In the genomic region with DNA sequence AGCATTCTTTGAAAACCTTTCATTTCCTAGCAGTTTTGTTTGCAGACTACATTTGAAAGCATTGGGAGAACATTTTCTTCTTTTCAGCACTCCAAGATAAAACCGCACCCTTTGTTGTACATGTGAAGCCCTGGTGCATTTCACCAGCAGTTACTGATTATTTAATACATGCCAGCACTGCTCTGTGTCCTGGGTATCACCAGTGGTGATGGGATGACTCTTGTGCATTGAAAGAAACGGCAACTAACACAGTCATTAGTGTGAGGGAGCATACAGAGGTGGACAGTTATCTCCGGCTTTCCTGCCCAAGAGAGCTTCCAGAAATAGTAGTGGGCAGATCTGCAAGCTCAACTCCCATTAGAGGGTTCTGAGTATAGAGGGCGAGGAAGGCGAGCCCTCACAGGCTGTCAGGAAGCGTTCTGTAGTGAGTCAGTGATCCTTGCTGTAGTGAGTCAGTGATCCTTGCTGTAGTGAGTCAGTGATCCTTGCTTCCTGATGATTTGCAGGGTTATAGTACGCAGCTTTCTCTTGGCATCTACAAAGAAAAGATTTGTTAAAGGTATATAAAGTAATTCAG, we compare ENCODE assay signal across 13 mouse cellular contexts. TPM values are rescaled to one million over a fixed set of nuclear protein-coding genes. Genes with fewer than 3 reads are reported as not detected.
DNase-seq lines count a peak whose midpoint lies in the region; ATAC-seq and TF ChIP-seq lines count a peak whose summit lies in the region.
"Had no signal": no experiment of that assay in that cellular context is flagged by ENCODE, and none has a peak within 500 bp of the region (broad histone marks: within the 10 kb centered on the region; RNA-seq: fewer than 3 reads in every experiment).

No protein-coding gene starts in this region.

- peak; percentile 84; the same call in 1 of the 2 replicates for ATAC-seq in heart, embryonic 15.5 days (replicated peaks; ENCODE audit: insufficient number of reproducible peaks, insufficient read depth, low FRiP score, low read depth)
- no peak for ATAC-seq in forebrain, embryonic 14.5 days
- ATAC-seq in intestine, postnatal 0 days: no peak
- ATAC-seq: midbrain, embryonic 13.5 days had no signal

- 36% methylated on average over 7 of the region's 7 CpGs for WGBS in heart, embryonic 15.5 days
- WGBS in forebrain, embryonic 14.5 days: 95% methylated on average over 7 of the region's 7 CpGs
- WGBS in intestine, postnatal 0 days: 86% methylated on average over 7 of the region's 7 CpGs

- H3K4me1 ChIP-seq in heart, embryonic 15.5 days (replicated peaks): peaks cover 20% of the 10 kb centered on the region
- H3K4me1 ChIP-seq in forebrain, embryonic 14.5 days (ENCODE audit: control insufficient read depth, insufficient read depth, low read length): peaks cover 8% of the 10 kb centered on the region
- H3K4me1 ChIP-seq in intestine, postnatal 0 days (replicated peaks; ENCODE audit: control insufficient read depth, insufficient read depth, low read length): no peaks in the 10 kb centered on the region

- no peak for TF ChIP-seq CTCF in intestine, postnatal 0 days (IDR thresholded peaks at IDR 0.05; ENCODE audit: low read depth)

- DNase-seq in heart, adult 11 months: peak; percentile 93
- no peak for DNase-seq in heart, postnatal 25 days (ENCODE audit: low spot score)
- peak; percentile 50 for DNase-seq in 3134 (ENCODE audit: extremely low read depth, insufficient read length, low spot score)
- DNase-seq in adrenal gland, postnatal 36 days: peak; percentile 48 to 61
- no peak for DNase-seq in ovary, postnatal 36 days (ENCODE audit: low spot score)
- DNase-seq in forebrain, embryonic 14.5 days (ENCODE audit: low spot score): no peak
- DNase-seq: embryo, embryonic 11 days; thymus, postnatal 25 days had no signal

- H3K27ac ChIP-seq in heart, embryonic 15.5 days: peak overlapping the region; percentile 61
- H3K27ac ChIP-seq in forebrain, embryonic 14.5 days (ENCODE audit: low read depth, low read length): no peak overlapping the region
- H3K27ac ChIP-seq in intestine, postnatal 0 days (ENCODE audit: low read depth, low read length): no peak overlapping the region
- H3K27ac ChIP-seq: forebrain, embryonic 12.5 days; left cerebral cortex, adult 2 months; midbrain, embryonic 13.5 days had no signal

- intact Hi-C loops in heart, postnatal 25 days (cut with DNase I): no loop called here

- peaks cover 23% of the 10 kb centered on the region for H3K36me3 ChIP-seq in heart, embryonic 15.5 days
- H3K36me3 ChIP-seq in forebrain, embryonic 14.5 days (ENCODE audit: control insufficient read depth, insufficient read depth, low read length): peaks cover 38% of the 10 kb centered on the region
- H3K36me3 ChIP-seq in intestine, postnatal 0 days (ENCODE audit: control insufficient read depth, insufficient read depth): peaks cover 24% of the 10 kb centered on the region

- no peak overlapping the region for H3K9ac ChIP-seq in heart, embryonic 15.5 days
- no peak overlapping the region for H3K9ac ChIP-seq in forebrain, embryonic 14.5 days (ENCODE audit: low read length)
- no peak overlapping the region for H3K9ac ChIP-seq in intestine, postnatal 0 days (ENCODE audit: low read depth, low read length)
- H3K9ac ChIP-seq: forebrain, embryonic 12.5 days; midbrain, embryonic 13.5 days had no signal

- H3K27me3 ChIP-seq in heart, embryonic 15.5 days: no peaks in the 10 kb centered on the region
- no peaks in the 10 kb centered on the region for H3K27me3 ChIP-seq in forebrain, embryonic 14.5 days (replicated peaks; ENCODE audit: control insufficient read depth, insufficient read depth, low read length)
- no peaks in the 10 kb centered on the region for H3K27me3 ChIP-seq in intestine, postnatal 0 days (replicated peaks; ENCODE audit: control insufficient read depth, insufficient read depth, low read length)
- H3K27me3 ChIP-seq: forebrain, embryonic 12.5 days; midbrain, embryonic 13.5 days had no signal

- H3K4me3 ChIP-seq in heart, embryonic 15.5 days: no peak overlapping the region
- H3K4me3 ChIP-seq in forebrain, embryonic 14.5 days (ENCODE audit: low read depth, low read length): no peak overlapping the region
- H3K4me3 ChIP-seq in intestine, postnatal 0 days (ENCODE audit: low read depth, low read length): no peak overlapping the region
- H3K4me3 ChIP-seq: forebrain, embryonic 12.5 days; left cerebral cortex, adult 2 months; midbrain, embryonic 13.5 days had no signal

- H3K9me3 ChIP-seq in heart, embryonic 15.5 days (replicated peaks): no peaks in the 10 kb centered on the region
- no peaks in the 10 kb centered on the region for H3K9me3 ChIP-seq in forebrain, embryonic 14.5 days (replicated peaks; ENCODE audit: control insufficient read depth, low read length)
- H3K9me3 ChIP-seq in intestine, postnatal 0 days (ENCODE audit: control insufficient read depth): no peaks in the 10 kb centered on the region
- H3K9me3 ChIP-seq: forebrain, embryonic 12.5 days; midbrain, embryonic 13.5 days had no signal

- peak overlapping the region; percentile 38; the same call in 1 of the 2 replicates for H3K4me2 ChIP-seq in heart, embryonic 15.5 days
- H3K4me2 ChIP-seq in forebrain, embryonic 14.5 days (ENCODE audit: low read length): no peak overlapping the region
- no peak overlapping the region for H3K4me2 ChIP-seq in intestine, postnatal 0 days (replicated peaks; ENCODE audit: low read depth)
- H3K4me2 ChIP-seq: forebrain, embryonic 12.5 days; midbrain, embryonic 13.5 days had no signal

RNA-seq across cellular contexts. Expression of gene Gm4353, which starts 15.6 kb away (rescaled TPM):
- 1 to 10 TPM in 1 of 2 experiments, under 1 TPM in 1; 0.62 to 1.1 TPM for total RNA-seq in heart, postnatal 25 days (2021)
- total RNA-seq in adrenal gland, postnatal 36 days (2021): 1 to 10 TPM; 4.2 to 5.4 TPM
- polyA plus RNA-seq in heart, embryonic 15.5 days (2015; fragmentation: Nextera tagmentation; extraction: Ambion mirVana): 0.46 and 0.48 TPM in 2 replicates
- polyA plus RNA-seq in forebrain, embryonic 14.5 days (2014; fragmentation: Nextera tagmentation; extraction: Ambion mirVana): 0.96 and 1.4 TPM in 2 replicates
- polyA plus RNA-seq in intestine, postnatal 0 days (2015; fragmentation: Nextera tagmentation; extraction: Ambion mirVana): 0.13 and 0.30 TPM in 2 replicates

Comparison
In these comparisons a context has a peak if more than half of its experiments do, and no peak if none do; other contexts are left out.
1. DNase-seq: peak in heart, adult 11 months (single experiment), 3134 (single experiment) and adrenal gland, postnatal 36 days (2 of 2); none in heart, postnatal 25 days (single experiment), ovary, postnatal 36 days (single experiment) and forebrain, embryonic 14.5 days (single experiment).